Comparison of ENCODE assay signal across 8 mouse cellular contexts in the genomic region with DNA sequence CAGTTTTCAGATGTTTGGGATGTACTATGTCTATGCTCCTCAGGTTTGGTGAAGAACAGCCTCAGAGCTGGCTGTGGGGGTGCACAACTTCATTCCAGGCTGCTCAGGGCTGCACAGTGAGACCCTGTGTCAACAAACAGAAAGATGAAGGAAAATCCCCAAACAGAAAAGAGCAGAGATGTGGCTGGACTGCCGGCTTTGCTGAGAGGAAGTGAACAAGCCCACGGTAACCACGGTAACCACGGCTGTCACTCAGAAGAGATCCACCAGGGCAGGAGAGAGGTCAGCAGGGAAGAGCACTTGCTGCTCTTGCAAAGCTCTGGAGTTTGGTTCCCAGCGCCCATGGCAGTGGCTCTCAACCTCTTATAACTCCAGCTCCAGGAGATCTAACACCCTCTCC. TPM values are rescaled to one million over a fixed set of nuclear protein-coding genes. Genes with fewer than 3 reads are reported as not detected.
DNase-seq lines count a peak whose midpoint lies in the region; ATAC-seq and TF ChIP-seq lines count a peak whose summit lies in the region.

No protein-coding gene starts in this region.

- no peak for TF ChIP-seq CTCF in kidney, adult 2 months (conservative IDR thresholded peaks at IDR 0.05; ENCODE audit: insufficient read depth, insufficient read length, low read depth, low read length)

- H3K4me1 ChIP-seq in kidney, adult 2 months (ENCODE audit: control insufficient read depth, insufficient read depth, low read length) = 0 out of 2 replicates have a peak, but pooled peaks cover 6% of the 10 kb centered on the region
- peaks cover 16% of the 10 kb centered on the region for H3K4me1 ChIP-seq in limb, embryonic 10.5 days

- H3K36me3 ChIP-seq in kidney, adult 2 months (ENCODE audit: control insufficient read depth, insufficient read depth, low read length) = no peaks in the 10 kb centered on the region
- H3K36me3 ChIP-seq in limb, embryonic 10.5 days = peaks cover 23% of the 10 kb centered on the region

- ATAC-seq in activated CD4-positive, CD25-positive, alpha-beta regulatory T cell, adult 4 months = no peak

- no peaks in the 10 kb centered on the region for H3K9me3 ChIP-seq in limb, embryonic 10.5 days (replicated peaks)

- no peak overlapping the region for H3K27ac ChIP-seq in kidney, adult 2 months (ENCODE audit: insufficient read depth, low read depth, low read length)
- no peak overlapping the region for H3K27ac ChIP-seq in limb, embryonic 10.5 days

- no peak for TF ChIP-seq POLR2A in kidney, adult 2 months (IDR thresholded peaks at IDR 0.05; ENCODE audit: low read depth, low read length)

- no peak overlapping the region for H3K4me3 ChIP-seq in kidney, adult 2 months (ENCODE audit: insufficient read depth, low read depth, low read length)
- H3K4me3 ChIP-seq in limb, embryonic 10.5 days = no peak overlapping the region

- 46% methylated on average over 5 of the region's 5 CpGs for WGBS in kidney, adult 2 months
- WGBS in limb, embryonic 10.5 days = 50% methylated on average over 5 of the region's 5 CpGs

- no peaks in the 10 kb centered on the region for H3K27me3 ChIP-seq in kidney, adult 2 months (replicated peaks; ENCODE audit: control insufficient read depth, insufficient read depth, low read length)
- H3K27me3 ChIP-seq in limb, embryonic 10.5 days (ENCODE audit: low read depth, poor library complexity, severe bottlenecking) = no peaks in the 10 kb centered on the region

- peak; percentile 41 for DNase-seq in kidney, adult 2 months
- DNase-seq in kidney, adult 18-20 months = no peak
- DNase-seq in B cell, adult 2 months = peak; percentile 9 to 16
- DNase-seq in ZHBTc4 (ENCODE audit: low read depth, low spot score) = peak; percentile 44
- peak; percentile 40 for DNase-seq in limb, embryonic 10.5 days (ENCODE audit: low spot score)
- peak; percentile 9 for DNase-seq in thymus, postnatal 25 days
- no peak for DNase-seq in cerebellum, adult 11-12 months

RNA-seq across cellular contexts. Expression of gene Appl2, which starts 14.1 kb away (rescaled TPM):
- polyA plus RNA-seq in kidney, adult 2 months (2012; rRNA removed) = 17.7 and 18.7 TPM in 2 replicates
- 28.7 and 41.0 TPM in 2 replicates for polyA plus RNA-seq in limb, embryonic 10.5 days (2016; fragmentation: Nextera tagmentation; extraction: Ambion mirVana)
- polyA plus RNA-seq in activated CD4-positive, CD25-positive, alpha-beta regulatory T cell, adult 4 months (2017; shearing (Covaris generic)) = 1 to 10 TPM; 6.4 to 8.5 TPM

Comparison
In these comparisons a context has a peak if more than half of its experiments do, and no peak if none do; other contexts are left out.
1. DNase-seq: peak in kidney, adult 2 months (single experiment), B cell, adult 2 months (2 of 2), ZHBTc4 (single experiment), limb, embryonic 10.5 days (single experiment) and thymus, postnatal 25 days (single experiment); none in kidney, adult 18-20 months (single experiment) and cerebellum, adult 11-12 months (single experiment).